Mouse (Mus musculus): Measurements from ENCODE around the gene Mdm1. TPM values are rescaled to one million over a fixed set of nuclear protein-coding genes. Genes with fewer than 3 reads are reported as not detected.
A peak's percentile ranks its signal among the peaks of the same experiment; 100 is the strongest.

Gene Mdm1
- polyA plus RNA-seq, 1 experiment from 2014 or later: 32.2 TPM

- Histone ChIP-seq H3K27me3 (ENCODE audit: control insufficient read depth, insufficient read depth, low read length) (peaks cover 12% of the 10 kb centered on the region; the same call in 1 of the 2 replicates), H3K4me3 (ENCODE audit: low read length) (peak overlapping the region; percentile 39), H3K4me2 (replicated peaks; ENCODE audit: low read depth, low read length) (peak overlapping the region; percentile 50), H3K4me1 (ENCODE audit: control insufficient read depth, insufficient read depth, low read length) (no peaks in the 10 kb centered on the region), H3K9me3 (ENCODE audit: control insufficient read depth, low read length) (no peaks in the 10 kb centered on the region), H3K9ac (ENCODE audit: low read depth, low read length) (peak overlapping the region; percentile 47), H3K36me3 (ENCODE audit: control insufficient read depth, insufficient read depth, low read length) (no peaks in the 10 kb centered on the region), H3K27ac (ENCODE audit: low read depth, low read length) (no peak overlapping the region)
- WGBS: 2% methylated on average over 20 of the region's 20 CpGs
- peak; percentile 97 for ATAC-seq (ENCODE audit: low FRiP score, low TSS enrichment)
Measured at GRCm38 (mm10) chr10:118103020-118103666, 38.5 kb upstream of the Mdm1 start.

- H3K4me3 ChIP-seq (ENCODE audit: low read length): no peak overlapping the region
Measured at GRCm38 (mm10) chr10:118103906-118104305, 37.7 kb upstream of the Mdm1 start.

GRCm38 (mm10) chr10:118107031-118107430, 34.6 kb upstream of the Mdm1 start:
- no peaks in the 10 kb centered on the region for H3K36me3 ChIP-seq (ENCODE audit: control insufficient read depth, insufficient read depth, low read length)
- H3K4me1 ChIP-seq (ENCODE audit: control insufficient read depth, insufficient read depth, low read length): peaks cover 3% of the 10 kb centered on the region; the same call in 1 of the 2 replicates
- ATAC-seq (ENCODE audit: low FRiP score, low TSS enrichment): no peak
- H3K9me3 ChIP-seq (ENCODE audit: control insufficient read depth, low read length): no peaks in the 10 kb centered on the region
- peaks cover 12% of the 10 kb centered on the region; the same call in 1 of the 2 replicates for H3K27me3 ChIP-seq (ENCODE audit: control insufficient read depth, insufficient read depth, low read length)
- no peak overlapping the region for H3K27ac ChIP-seq (ENCODE audit: low read depth, low read length)
- WGBS: 72% methylated on average over 9 of the region's 9 CpGs
- H3K9ac ChIP-seq (ENCODE audit: low read depth, low read length): no peak overlapping the region
- no peak overlapping the region for H3K4me2 ChIP-seq (replicated peaks; ENCODE audit: low read depth, low read length)
- H3K4me3 ChIP-seq (ENCODE audit: low read length): no peak overlapping the region

More at GRCm38 (mm10) chr10:118103906-118104305, 37.7 kb upstream of the Mdm1 start:
- 84% methylated on average over 10 of the region's 10 CpGs for WGBS
- no peak overlapping the region for H3K27ac ChIP-seq (ENCODE audit: low read depth, low read length)
- no peak overlapping the region for H3K4me2 ChIP-seq (replicated peaks; ENCODE audit: low read depth, low read length)
- no peak for ATAC-seq (ENCODE audit: low FRiP score, low TSS enrichment)
- H3K4me1 ChIP-seq (ENCODE audit: control insufficient read depth, insufficient read depth, low read length): no peaks in the 10 kb centered on the region
- H3K9ac ChIP-seq (ENCODE audit: low read depth, low read length): no peak overlapping the region
- H3K27me3 ChIP-seq (ENCODE audit: control insufficient read depth, insufficient read depth, low read length): peaks cover 12% of the 10 kb centered on the region; the same call in 1 of the 2 replicates
- H3K9me3 ChIP-seq (ENCODE audit: control insufficient read depth, low read length): no peaks in the 10 kb centered on the region
- no peaks in the 10 kb centered on the region for H3K36me3 ChIP-seq (ENCODE audit: control insufficient read depth, insufficient read depth, low read length)

- no peak overlapping the region for H3K4me2 ChIP-seq (replicated peaks; ENCODE audit: low read depth, low read length)
- no peaks in the 10 kb centered on the region for H3K9me3 ChIP-seq (ENCODE audit: control insufficient read depth, low read length)
- no peak overlapping the region for H3K4me3 ChIP-seq (ENCODE audit: low read length)
- H3K27ac ChIP-seq (ENCODE audit: low read depth, low read length): no peak overlapping the region; the same call in 1 of the 2 replicates
- no peaks in the 10 kb centered on the region for H3K36me3 ChIP-seq (ENCODE audit: control insufficient read depth, insufficient read depth, low read length)
- ATAC-seq (ENCODE audit: low FRiP score, low TSS enrichment): peak; percentile 88
- H3K9ac ChIP-seq (ENCODE audit: low read depth, low read length): no peak overlapping the region
- peaks cover 3% of the 10 kb centered on the region; the same call in 1 of the 2 replicates for H3K4me1 ChIP-seq (ENCODE audit: control insufficient read depth, insufficient read depth, low read length)
- H3K27me3 ChIP-seq (ENCODE audit: control insufficient read depth, insufficient read depth, low read length): peaks cover 14% of the 10 kb centered on the region; the same call in 1 of the 2 replicates
- WGBS: 11% methylated on average over 8 of the region's 8 CpGs
Measured at GRCm38 (mm10) chr10:118110006-118110920, 31.3 kb upstream of the Mdm1 start.

GRCm38 (mm10) chr10:118110921-118111301, 30.7 kb upstream of the Mdm1 start:
- Histone ChIP-seq H3K4me2 (replicated peaks; ENCODE audit: low read depth, low read length) (no peak overlapping the region), H3K36me3 (ENCODE audit: control insufficient read depth, insufficient read depth, low read length) (no peaks in the 10 kb centered on the region), H3K4me3 (ENCODE audit: low read length) (no peak overlapping the region), H3K9me3 (ENCODE audit: control insufficient read depth, low read length) (no peaks in the 10 kb centered on the region), H3K4me1 (ENCODE audit: control insufficient read depth, insufficient read depth, low read length) (peaks cover 3% of the 10 kb centered on the region; the same call in 1 of the 2 replicates), H3K27me3 (ENCODE audit: control insufficient read depth, insufficient read depth, low read length) (peaks cover 14% of the 10 kb centered on the region; the same call in 1 of the 2 replicates), H3K27ac (ENCODE audit: low read depth, low read length) (no peak overlapping the region), H3K9ac (ENCODE audit: low read depth, low read length) (no peak overlapping the region)
- WGBS: 51% methylated on average over 7 of the region's 7 CpGs
- no peak for ATAC-seq (ENCODE audit: low FRiP score, low TSS enrichment)

GRCm38 (mm10) chr10:118111621-118112020, 30.0 kb upstream of the Mdm1 start:
- peaks cover 10% of the 10 kb centered on the region; the same call in 1 of the 2 replicates for H3K27me3 ChIP-seq (ENCODE audit: control insufficient read depth, insufficient read depth, low read length)
- peaks cover 3% of the 10 kb centered on the region; the same call in 1 of the 2 replicates for H3K4me1 ChIP-seq (ENCODE audit: control insufficient read depth, insufficient read depth, low read length)
- WGBS: 24% methylated on average over 7 of the region's 7 CpGs
- H3K36me3 ChIP-seq (ENCODE audit: control insufficient read depth, insufficient read depth, low read length): no peaks in the 10 kb centered on the region
- no peak overlapping the region for H3K27ac ChIP-seq (ENCODE audit: low read depth, low read length)
- no peaks in the 10 kb centered on the region for H3K9me3 ChIP-seq (ENCODE audit: control insufficient read depth, low read length)
- H3K4me2 ChIP-seq (replicated peaks; ENCODE audit: low read depth, low read length): no peak overlapping the region
- no peak overlapping the region for H3K4me3 ChIP-seq (ENCODE audit: low read length)
- H3K9ac ChIP-seq (ENCODE audit: low read depth, low read length): no peak overlapping the region
- no peak for ATAC-seq (ENCODE audit: low FRiP score, low TSS enrichment)

- Histone ChIP-seq H3K9me3 (ENCODE audit: control insufficient read depth, low read length) (no peaks in the 10 kb centered on the region), H3K36me3 (ENCODE audit: control insufficient read depth, insufficient read depth, low read length) (no peaks in the 10 kb centered on the region), H3K27me3 (ENCODE audit: control insufficient read depth, insufficient read depth, low read length) (peaks cover 6% of the 10 kb centered on the region; the same call in 1 of the 2 replicates), H3K9ac (ENCODE audit: low read depth, low read length) (no peak overlapping the region), H3K4me1 (ENCODE audit: control insufficient read depth, insufficient read depth, low read length) (peaks cover 3% of the 10 kb centered on the region; the same call in 1 of the 2 replicates), H3K4me2 (replicated peaks; ENCODE audit: low read depth, low read length) (no peak overlapping the region), H3K27ac (ENCODE audit: low read depth, low read length) (no peak overlapping the region), H3K4me3 (ENCODE audit: low read length) (no peak overlapping the region)
- no peak for ATAC-seq (ENCODE audit: low FRiP score, low TSS enrichment)
- 66% methylated on average over 11 of the region's 11 CpGs for WGBS
Measured at GRCm38 (mm10) chr10:118112294-118112893, 29.2 kb upstream of the Mdm1 start.

GRCm38 (mm10) chr10:118113256-118113682, 28.3 kb upstream of the Mdm1 start:
- no peaks in the 10 kb centered on the region for H3K9me3 ChIP-seq (ENCODE audit: control insufficient read depth, low read length)
- ATAC-seq (ENCODE audit: low FRiP score, low TSS enrichment): no peak
- H3K36me3 ChIP-seq (ENCODE audit: control insufficient read depth, insufficient read depth, low read length): no peaks in the 10 kb centered on the region
- H3K4me2 ChIP-seq (replicated peaks; ENCODE audit: low read depth, low read length): no peak overlapping the region
- peaks cover 6% of the 10 kb centered on the region; the same call in 1 of the 2 replicates for H3K27me3 ChIP-seq (ENCODE audit: control insufficient read depth, insufficient read depth, low read length)
- H3K4me1 ChIP-seq (ENCODE audit: control insufficient read depth, insufficient read depth, low read length): peaks cover 3% of the 10 kb centered on the region; the same call in 1 of the 2 replicates
- H3K9ac ChIP-seq (ENCODE audit: low read depth, low read length): no peak overlapping the region
- no peak overlapping the region for H3K4me3 ChIP-seq (ENCODE audit: low read length)
- H3K27ac ChIP-seq (ENCODE audit: low read depth, low read length): no peak overlapping the region
- WGBS: 54% methylated on average over 9 of the region's 9 CpGs

Data from kidney, embryonic 14.5 days (tissue).